Mouse (Mus musculus): ENCODE results near the gene Rtkn2.

- TF ChIP-seq CTCF (conservative IDR thresholded peaks at IDR 0.05; ENCODE audit: insufficient read depth, insufficient read length, low read depth, low read length): no peak
- TF ChIP-seq POLR2A (IDR thresholded peaks at IDR 0.05; ENCODE audit: low read depth, low read length): no peak
Observed at GRCm38 (mm10) chr10:68006491-68006890, 27.1 kb downstream of the Rtkn2 start.

All from kidney, adult 2 months (tissue).